Mouse (Mus musculus) gastrocnemius, postnatal 14 days (tissue): ENCODE data around the gene Trir. TPM values are rescaled to one million over a fixed set of nuclear protein-coding genes. Genes with fewer than 3 reads are reported as not detected.
A peak's percentile ranks its signal among the peaks of the same experiment; 100 is the strongest.

Experiments used
- DNase-seq: peaks from one replicate; pipeline ENCODE4 v3.0.0; 2021; ENCODE audit warnings: mixed read lengths
- intact Hi-C: fragments of 180-260 bp; cut with DNase I; formaldehyde crosslinking; loops from one replicate; pipeline ENCODE4 v1.15.1; 2025; ENCODE audit warnings: low total_unique reads
- long read RNA-seq, 2 experiments: library from polyadenylated mRNA; stranded (forward); transcript quantifications; one replicate each; pipeline ENCODE4 v2.0.0; 2021
- total RNA-seq, 2 experiments: library from RNA; stranded (reverse); gene quantifications; 2 replicates each; pipeline ENCODE4 v1.2.3; 2021

Gene Trir
- 10 to 100 TPM; 77.5 to 92.1 TPM for total RNA-seq
- long read RNA-seq, experiment 1, transcript Trir-201 (3 exons, 902 nt) = major isoform, 26 of 33 reads
- long read RNA-seq, experiment 1, partial matches to known transcripts = 6 of 33 reads
- long read RNA-seq, experiment 1, other reads (novel, unspliced or antisense) = 1 of 33 reads
- long read RNA-seq, experiment 2, transcript Trir-201 (3 exons, 902 nt) = major isoform, 30 of 37 reads
- long read RNA-seq, experiment 2, partial matches to known transcripts = 0 of 37 reads
- long read RNA-seq, experiment 2, other reads (novel, unspliced or antisense) = 7 of 37 reads

DNA sequence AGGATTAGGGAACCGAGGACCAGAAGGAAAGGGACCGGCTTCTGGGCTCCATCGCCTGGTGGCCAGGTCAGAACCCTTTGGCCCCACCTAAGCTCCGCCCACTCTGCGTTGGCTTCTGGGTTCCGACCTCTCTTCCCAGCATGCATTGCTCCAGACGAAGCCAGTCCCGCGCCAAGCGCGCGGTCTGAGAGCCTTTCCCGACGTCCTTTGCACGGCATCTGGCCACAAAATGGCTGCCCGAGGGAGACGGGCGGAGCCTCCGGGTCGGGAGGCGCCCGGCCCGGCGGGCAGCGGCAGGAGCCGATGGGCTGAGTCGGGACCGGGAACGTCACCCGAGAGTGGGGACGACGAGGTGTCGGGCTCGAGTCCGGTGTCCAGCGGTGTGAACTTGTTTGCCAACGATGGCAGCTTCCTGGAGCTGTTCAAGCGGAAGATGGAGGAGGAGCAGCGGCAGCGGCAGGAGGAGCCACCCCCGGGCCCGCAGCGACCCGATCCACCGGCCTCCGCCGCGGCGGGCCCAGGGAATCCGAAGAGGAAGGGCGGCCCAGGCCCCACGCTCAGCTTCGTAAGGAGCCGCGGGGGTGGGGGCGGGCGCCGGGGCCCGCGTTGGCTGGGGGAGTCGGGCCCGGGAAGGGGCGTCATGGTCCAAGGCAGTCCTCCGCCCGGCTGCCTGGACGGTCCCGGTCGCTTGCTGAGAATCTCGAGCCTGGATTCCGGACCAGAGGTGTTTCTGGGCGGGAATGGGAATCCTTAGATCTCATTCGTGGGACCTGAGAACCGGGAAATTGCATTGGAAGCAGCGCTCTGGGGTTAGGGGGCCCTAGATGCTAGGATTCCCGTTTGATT is at the start of gene Trir:
Gene Trir, plus strand, starts transcription at position 154 of the 846 bp plus-strand sequence.
- DNase-seq = peak; percentile 98
- intact Hi-C loops = no loop called here

DNA sequence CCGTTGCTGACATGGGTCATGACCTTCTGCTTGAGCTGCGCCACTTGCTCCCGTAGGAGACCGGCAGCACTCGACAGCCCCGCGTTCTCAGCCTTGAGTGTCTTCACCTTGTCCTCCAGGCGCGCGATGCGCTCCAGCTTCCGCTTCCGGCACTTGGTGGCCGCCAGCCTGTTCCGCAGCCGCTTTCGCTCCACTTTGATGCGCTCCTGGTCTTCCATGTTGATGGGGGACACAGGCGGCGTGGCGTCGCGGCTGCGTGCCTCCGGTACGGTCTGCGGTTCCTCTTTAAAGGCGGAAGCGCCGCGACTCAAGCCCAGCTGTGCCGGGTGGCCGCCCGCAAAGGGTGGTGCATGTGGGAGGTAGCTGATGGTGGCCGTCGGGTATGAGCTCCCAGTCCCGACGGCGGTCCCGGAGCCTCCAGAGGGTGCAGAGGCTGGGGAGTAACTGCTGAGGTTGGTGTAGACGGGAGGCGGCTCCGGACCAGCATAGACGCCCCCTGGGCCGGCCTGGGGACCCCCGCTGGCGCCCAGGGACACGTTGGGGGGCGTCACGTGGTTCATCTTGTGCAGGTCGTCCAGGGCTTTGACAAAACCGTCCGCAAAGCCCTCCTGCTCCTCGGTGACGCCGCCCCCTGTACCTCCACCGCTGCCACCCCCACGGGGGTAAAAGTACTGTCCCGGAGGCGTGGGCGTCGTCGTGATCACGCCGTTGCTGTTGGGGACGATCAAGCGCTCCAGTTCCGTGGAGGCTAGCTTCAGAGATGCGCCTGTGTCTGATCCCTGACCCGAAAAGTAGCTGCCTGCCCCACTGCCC is 49.0 kb upstream of the Trir start:
- peak; percentile 66 for DNase-seq
- intact Hi-C loops = no loop called here

DNA sequence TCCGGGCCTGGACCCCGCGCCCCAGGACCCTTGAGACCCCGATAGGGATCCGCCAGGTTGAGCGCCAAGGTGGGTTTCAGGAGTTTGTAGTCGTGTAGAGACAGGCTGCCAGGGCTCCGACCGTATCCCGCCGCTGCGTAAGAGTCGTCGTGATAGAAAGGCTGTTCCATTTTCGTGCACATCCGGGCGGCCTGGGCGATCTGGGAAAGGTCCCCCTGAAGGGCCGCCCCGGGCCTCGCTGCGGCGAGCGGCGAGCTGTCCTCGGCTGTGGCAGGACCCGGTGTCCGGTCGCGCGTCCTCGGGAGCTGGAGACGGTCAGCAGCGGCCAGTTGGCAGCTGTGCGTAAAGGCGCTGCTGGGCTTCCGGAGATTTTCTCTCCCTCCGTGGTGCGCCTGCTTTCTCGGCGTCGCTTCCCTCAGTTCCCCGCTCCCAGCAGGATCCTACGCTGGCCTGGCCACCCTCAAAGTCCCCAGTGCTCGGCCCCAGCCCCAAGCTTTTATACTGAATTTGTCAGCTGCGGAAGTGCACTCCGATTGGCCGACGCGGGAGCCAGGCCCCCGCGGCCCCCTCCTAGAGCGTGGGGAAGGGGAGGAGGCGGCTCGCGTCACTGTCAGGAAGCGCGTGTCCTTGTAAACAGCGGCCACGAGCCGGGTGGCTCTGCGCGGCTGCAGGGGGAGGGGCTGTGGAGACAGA is 48.2 kb upstream of the Trir start, which contains the start of gene Junb:
Gene Junb, minus strand, starts transcription at position 471 of the 693 bp plus-strand sequence.
- peak; percentile 94 for DNase-seq
- intact Hi-C loops = no loop called here

DNA sequence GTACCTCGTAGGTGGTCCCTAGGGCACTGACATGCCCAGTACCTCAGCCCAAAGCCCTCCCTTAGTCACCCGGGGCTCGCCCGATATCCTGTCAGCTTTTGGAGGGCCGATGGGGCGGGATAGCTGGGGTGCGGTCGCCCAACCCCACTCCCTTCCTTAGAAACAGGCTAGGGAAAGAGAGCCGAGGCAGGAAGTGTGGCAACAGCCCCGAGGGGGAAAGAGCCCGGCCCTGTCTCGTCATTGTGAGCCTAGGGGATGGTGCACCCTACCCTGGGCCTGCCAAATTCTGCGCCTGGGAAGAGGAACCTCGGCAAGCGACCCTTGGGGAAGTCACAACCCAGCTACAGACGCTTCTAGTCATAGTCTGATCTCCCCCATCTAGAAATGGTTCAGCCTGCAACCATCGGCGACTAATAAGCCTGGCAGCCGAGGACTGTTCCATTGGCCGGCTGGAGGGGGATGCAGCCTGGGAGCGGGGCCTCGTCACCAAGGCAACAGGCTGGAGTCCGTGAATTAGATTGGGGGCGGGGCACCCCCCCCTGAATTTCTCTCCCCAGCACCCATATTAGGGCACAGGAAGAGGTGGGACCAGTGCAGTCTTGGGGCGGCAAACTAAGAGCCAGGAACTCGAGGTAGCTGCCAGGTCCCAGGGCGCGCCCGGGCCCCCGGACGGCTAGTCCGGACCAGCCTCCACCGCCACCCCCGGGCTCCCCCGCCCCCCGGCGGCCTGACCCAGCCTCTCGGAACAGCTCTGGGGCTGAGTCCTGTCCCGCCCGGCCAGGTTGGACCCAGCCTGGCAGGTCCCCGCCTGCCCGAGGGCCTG is 46.8 kb upstream of the Trir start:
- intact Hi-C loops = no loop called here
- DNase-seq = peak; percentile 91

DNA sequence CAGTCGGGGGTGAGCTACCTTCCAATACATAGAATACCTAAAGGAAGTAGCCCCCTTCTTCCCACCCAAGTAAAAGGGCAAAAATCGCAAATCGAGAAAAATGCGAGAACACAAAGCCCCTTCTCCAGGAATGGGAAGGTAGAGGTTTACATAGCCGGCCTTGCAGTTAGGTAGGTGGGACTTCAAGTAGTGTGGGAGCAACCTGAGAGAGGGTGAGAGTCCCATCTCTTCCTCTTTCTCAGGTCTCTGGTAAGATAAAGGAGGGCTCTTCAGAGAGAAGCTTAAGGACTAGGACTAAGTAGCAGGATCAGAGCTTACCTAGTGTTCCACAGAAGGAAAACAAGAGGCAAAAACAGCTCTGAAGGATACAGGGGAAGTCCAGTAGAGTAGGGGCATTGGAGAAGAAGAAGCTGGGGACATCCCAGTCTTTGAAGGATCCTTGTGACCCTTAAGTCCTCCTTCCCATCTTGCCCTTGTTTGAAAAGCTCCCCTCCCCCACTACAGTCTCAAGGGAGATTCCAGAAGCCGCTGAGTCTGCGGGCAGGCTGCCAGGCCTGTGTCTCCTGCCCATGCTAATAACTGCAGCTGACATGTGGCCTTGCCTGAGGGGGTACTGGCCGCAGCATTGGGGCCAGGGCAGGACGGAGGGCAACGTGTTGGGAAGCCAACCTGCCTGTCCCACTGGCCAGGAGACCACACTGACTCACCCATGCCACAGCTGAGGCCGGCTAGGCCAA is 45.8 kb upstream of the Trir start:
- intact Hi-C loops = no loop called here
- DNase-seq = peak; percentile 70

DNA sequence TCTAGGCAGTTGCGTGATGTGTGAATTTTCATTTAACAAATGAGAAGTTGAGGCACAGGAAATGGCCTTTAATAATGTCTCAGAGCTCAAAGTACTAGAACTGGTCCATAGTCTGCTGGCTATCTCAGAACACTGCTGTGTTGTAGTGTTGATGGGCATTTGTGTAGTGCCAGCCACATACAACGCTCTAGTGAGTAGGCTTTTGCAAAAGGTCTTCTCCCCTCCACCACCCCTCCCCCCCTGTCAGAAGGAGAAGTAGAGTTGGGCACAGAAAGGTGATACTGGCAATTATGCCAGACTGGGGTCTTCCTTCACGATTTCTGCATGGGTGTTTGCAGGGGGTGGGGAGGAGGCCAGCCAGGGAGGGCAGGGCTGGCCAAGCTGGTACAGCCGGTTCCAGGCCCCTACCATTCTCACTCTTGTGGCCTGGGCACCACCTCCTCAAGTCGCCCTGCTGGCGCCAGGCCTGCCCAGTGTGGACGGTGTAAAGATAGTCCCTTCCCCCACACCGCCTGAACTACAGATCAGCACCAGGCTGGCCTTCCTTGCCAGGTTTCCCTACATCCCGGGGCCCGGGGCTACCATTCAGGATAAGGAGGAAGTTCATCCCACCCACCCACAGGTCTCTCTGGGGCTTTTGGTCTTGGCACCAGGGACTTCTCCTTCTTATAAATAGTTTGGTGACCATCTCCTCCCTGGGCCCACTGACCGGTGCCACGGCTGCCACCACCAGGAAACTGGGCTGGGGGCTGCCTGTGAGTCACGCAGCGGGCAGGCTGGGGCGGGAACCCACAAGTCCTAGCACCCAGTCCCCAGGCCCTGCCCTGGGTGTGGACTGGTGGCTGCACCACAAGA is 44.8 kb upstream of the Trir start:
- DNase-seq = no peak
- intact Hi-C loops = no loop called here

DNA sequence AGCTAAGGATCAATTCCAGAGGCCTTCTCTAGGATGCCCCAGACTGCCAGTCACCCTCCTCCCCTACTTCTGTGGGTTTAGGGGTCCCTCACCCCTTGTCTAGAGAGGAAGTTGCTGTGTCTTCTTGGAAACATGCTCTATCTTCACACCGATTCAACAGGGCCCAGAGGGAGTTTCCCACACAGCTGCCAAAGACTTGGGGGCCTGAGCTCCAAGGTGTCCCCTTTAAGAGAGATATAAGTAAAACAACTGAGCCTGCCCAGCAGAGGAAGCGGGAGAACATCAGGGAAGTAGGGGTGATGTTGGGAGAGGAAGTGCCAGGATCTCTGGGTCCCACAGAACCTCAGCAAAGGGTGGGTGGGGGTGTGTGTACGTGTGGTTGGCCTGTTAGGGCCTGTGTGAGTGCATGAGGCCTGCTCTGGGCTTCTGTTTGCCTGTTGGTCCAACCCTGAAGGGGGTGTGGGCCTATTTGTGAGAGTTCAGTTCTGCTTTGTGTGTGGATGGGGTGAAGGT is 44.1 kb upstream of the Trir start:
- DNase-seq = no peak
- intact Hi-C loops = no loop called here

DNA sequence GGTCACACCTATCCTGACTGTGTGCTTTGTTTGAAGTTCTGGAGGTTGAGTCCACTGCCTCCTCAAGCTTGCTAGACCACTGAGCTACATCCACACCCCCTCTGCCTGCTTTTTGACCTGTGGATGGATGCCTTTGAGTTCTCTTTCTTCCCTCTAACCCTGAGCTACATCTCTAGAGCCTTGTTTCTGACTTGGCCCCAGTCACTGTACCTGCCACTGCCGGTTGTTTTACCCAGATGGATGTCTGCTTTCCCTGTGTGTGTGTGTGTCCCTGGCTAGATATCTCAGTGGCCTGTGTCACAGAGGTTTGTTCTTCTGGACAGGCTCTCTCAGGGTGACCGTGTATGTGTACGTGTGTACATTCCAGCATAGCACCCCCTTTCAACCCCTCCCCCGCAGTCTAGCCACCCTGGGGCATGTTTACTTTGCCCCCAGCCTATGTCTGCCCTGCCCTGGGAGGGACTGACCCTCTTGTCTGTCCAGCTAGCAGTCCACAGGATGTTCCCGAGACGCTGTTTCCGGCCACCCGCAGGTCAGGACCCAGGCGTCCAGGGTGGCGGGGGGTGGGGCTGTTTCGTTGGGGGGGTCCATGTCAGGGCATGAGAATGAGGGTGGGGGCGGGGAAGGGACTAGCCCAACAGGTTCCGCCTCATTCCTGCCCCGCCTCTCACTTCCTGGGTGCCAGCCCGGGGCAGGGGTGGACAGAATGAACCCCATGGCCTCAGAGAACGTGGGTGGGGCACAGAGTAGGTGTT is 42.2 kb upstream of the Trir start:
- intact Hi-C loops = no loop called here
- no peak for DNase-seq

DNA sequence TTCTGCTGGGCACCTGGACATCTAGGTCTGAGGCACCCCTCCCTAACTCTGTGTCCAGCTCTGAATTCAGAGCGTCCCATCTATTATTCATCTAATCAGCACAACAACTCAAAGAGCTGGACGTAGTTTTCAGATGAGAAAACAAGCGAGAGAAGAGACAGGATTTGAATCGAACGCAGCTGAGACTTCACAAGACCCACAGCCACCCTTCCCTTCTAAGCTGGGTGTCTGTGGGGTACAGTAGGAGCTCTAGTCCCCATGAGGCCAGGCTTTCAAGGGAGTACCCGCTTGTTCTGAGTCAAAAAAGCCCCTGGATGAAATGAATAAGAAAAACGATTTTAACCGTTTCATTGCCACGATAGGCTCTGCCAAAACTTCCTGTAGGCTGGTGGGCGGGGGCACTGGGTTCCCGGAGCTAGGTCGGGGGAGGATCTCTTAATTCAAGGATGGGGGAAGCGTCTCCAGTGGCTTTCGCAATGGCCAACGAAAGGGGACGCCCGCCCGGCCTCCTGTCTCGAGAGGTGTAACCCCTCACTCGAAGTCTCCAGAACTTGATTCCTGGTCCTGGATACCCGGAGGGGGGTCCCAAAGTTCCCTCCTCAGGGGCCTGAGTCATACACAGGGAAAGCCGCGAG is 41.5 kb upstream of the Trir start:
- intact Hi-C loops = no loop called here

DNA sequence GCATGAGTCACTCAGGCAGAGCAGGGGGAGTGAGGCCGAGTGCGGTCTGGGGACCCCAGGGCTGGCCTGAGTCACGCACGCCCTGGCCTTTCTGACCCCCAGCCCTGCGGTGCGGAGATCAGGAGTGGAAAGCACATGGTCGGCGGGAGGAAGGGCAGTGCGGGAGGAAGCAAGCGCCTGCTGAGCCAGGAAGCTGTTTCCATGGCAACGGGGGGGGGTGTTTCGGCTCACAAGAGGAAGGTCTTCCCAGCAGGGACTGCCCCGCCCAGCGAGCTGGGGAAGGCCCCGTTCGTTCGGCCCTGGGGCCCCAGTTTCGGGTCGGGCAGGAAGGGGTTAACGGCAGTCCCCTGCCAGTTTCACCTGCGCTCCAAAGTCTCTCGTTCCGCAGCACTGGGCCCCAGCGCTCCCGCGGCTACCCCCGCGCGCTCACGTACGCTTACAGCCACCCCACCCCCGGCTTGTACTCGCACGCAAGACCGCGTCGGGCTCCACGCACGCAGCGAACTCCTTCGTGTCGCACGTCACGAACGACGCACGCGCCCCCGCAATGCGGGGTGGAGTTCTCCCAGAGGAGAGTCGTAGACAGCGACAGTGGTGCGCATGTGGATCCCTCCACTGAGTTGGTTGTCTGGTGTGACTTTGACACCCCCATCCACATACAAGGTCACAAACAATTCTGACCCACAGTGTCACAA is 40.8 kb upstream of the Trir start:
- peak; percentile 85 for DNase-seq
- intact Hi-C loops = no loop called here

More for the DNA sequence above, 41.5 kb upstream of the Trir start:
- DNase-seq = no peak

DNA sequence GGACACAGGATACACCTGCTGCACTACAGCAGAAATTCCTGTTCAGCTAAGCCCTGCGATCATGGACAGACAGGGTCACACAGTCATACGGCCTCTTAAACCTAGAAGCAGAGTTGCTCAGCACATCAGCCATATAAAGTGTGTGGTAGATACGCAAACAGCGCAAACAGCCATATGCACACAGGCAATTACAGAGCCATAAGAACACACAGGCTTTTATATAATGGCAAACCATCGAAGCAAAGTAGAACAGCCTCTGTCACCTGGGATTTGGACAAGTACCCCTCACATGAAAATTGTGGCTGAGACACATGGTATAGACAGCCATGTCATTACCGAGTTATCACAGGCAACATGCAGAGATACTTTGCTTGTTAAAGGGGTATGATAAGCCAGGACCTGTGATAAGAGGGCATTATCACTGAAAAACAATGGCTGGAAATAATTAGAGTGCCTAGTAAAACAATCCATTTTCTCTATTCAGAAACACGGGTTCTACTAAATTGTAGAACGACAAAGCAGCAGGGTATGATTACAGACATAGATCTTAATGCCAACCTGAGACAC is 40.2 kb upstream of the Trir start:
- no peak for DNase-seq

DNA sequence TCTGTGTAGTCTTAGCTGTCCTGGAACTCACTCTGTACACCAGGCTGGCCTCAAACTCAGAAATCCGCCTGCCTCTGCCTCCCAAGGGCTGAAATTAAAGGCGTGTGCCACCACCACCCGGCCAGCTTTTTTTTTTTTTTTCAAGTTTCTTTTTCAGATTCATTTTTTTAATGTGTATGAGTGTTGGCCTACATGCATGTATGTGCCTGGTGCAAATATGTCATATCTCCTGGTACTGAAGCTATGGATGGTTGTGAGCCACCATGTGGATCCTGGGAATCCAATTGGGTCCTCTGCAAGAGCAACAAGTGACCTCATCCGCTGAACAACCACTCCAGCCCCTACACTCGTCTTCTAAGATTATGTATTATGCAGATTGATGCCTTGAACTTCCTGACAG is 39.2 kb upstream of the Trir start:
- no peak for DNase-seq
- intact Hi-C loops = no loop called here

More for the DNA sequence above, 40.2 kb upstream of the Trir start:
- intact Hi-C loops = no loop called here

DNA sequence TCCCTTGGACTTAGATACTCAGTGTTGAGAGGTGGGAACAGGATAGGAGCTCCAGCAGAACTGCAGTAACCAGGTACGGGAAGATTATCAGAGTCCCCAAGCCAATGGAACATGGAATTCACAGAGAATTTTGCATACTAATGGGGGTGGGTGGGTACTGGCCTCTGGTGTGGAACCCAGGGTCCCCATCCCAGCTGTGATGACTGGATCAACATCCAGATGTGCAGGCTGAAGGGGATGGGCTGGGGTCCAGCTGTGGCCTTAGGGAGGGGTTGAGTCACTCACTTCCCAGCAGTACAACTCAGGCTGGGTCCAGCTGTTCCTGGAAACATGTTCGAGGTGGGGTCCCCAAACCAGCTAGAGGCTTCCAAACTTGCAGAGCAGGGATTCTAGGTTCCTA is 38.7 kb upstream of the Trir start:
- intact Hi-C loops = no loop called here
- DNase-seq = no peak

DNA sequence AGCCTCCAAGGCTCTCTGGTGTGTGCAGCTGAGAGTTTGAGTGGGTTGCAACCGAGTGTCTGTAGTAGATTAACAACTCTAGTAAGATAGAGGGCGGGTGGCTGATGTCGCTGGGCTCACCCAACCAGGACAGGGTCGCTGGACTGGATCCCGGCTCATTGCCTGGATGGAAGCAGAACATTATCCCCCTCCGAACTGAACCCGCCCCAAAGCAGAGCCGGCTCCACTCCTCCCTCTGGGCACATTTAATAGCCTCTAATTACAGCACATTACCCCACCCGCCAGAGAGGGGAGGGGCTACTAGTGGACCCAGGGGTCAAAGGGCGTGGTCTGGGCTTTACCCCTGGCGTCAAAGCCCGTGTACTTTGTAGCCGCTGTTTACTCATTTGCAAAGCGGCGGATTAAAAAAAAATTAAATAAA is 37.3 kb upstream of the Trir start:
- peak; percentile 59 for DNase-seq
- intact Hi-C loops = no loop called here

DNA sequence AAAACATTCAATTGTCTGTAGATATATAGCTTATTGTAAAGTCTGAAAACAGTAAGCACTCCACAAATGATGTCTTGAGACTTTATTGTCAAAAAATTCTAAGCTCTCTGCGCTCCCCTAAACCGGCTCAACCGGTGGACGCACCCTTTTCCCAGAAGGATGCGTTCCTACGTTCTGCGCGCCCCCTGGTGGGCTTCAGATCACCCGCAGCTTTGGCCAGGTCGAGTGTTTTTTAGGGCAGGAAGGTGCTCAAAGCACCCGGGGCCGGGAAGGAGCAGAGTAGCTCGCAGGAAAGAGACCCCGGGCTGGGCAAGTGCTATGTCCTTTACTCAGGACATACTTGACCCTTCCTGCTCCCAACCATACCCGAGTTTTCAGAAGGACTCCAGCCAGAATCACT is 36.8 kb upstream of the Trir start:
- peak; percentile 93 for DNase-seq
- intact Hi-C loops = no loop called here
